Comparison of ENCODE assay signal across 15 mouse cellular contexts in genomic region chr9:73671656-73672212, GRCm38 (mm10).
DNase-seq lines count a peak whose midpoint lies in the region.
"Had no signal": no experiment of that assay in that cellular context is flagged by ENCODE, and none has a peak within 500 bp of the region (broad histone marks: within the 10 kb centered on the region; RNA-seq: fewer than 3 reads in every experiment).

No protein-coding gene starts in this region.

- DNase-seq in embryo, embryonic 10 days (ENCODE audit: low spot score): peak; percentile 66
- no peak for DNase-seq in embryo, embryonic 9.5 days (ENCODE audit: extremely low spot score)
- DNase-seq in adrenal gland, adult 8-10 months: peak; percentile 17
- DNase-seq in embryo, embryonic 10.5 days (ENCODE audit: low spot score): peak; percentile 56
- peak; percentile 57 for DNase-seq in kidney, postnatal 14 days
- no peak for DNase-seq in thymus, postnatal 25 days
- DNase-seq in left cerebral cortex, postnatal 36 days (ENCODE audit: low spot score in 2 of 2): no peak
- no peak for DNase-seq in frontal cortex, postnatal 14 days (ENCODE audit: low spot score in 2 of 2)
- DNase-seq: cerebellum, adult 11 months; cerebellum, adult 9-11 months; gastrocnemius, postnatal 10 days; liver, embryonic 13.5 days; lung, embryonic 14.5 days; midbrain, embryonic 14.5 days; thymus, postnatal 36 days had no signal

- intact Hi-C loops in left cerebral cortex, postnatal 36 days (cut with DNase I): no loop called here

Comparison
In these comparisons a context has a peak if more than half of its experiments do, and no peak if none do; other contexts are left out.
1. DNase-seq: peak in embryo, embryonic 10 days (single experiment), adrenal gland, adult 8-10 months (single experiment), embryo, embryonic 10.5 days (single experiment) and kidney, postnatal 14 days (single experiment); none in embryo, embryonic 9.5 days (single experiment), thymus, postnatal 25 days (single experiment), left cerebral cortex, postnatal 36 days (0 of 2) and frontal cortex, postnatal 14 days (0 of 2).